Mouse (Mus musculus) megakaryocyte, embryonic 14.5 days (primary cell): ENCODE results near the gene Lrrtm1. TPM values are rescaled to one million over a fixed set of nuclear protein-coding genes. Genes with fewer than 3 reads are reported as not detected.

Experiments used
- H3K27me3 ChIP-seq: replicated peaks from 2 replicates; pipeline ENCODE3; 2012; ENCODE audit warnings: inconsistent platforms
- H3K36me3 ChIP-seq: replicated peaks from 2 replicates; pipeline ENCODE3; 2012; ENCODE audit warnings: low read length, inconsistent platforms, mixed read lengths
- H3K4me1 ChIP-seq: 2 replicates; pipeline ENCODE4 v1.6.1; 2012; ENCODE audit warnings: inconsistent platforms
- H3K4me3 ChIP-seq: replicated peaks from 2 replicates; pipeline ENCODE3; 2012; ENCODE audit warnings: moderate library complexity, mild to moderate bottlenecking, inconsistent platforms
- H3K9me3 ChIP-seq: 2 replicates; pipeline ENCODE4 v1.6.1; 2012; ENCODE audit warnings: inconsistent platforms
- FLI1 ChIP-seq: IDR thresholded peaks from 2 replicates; pipeline ENCODE4 v1.6.1; 2012; ENCODE audit warnings: low read length, inconsistent platforms, mixed read lengths
- GATA1 ChIP-seq: IDR thresholded peaks from 3 replicates; pipeline ENCODE4 v1.6.1; 2012; ENCODE audit warnings: mixed read lengths, low read length, inconsistent platforms, borderline replicate concordance
- polyA plus RNA-seq: library from polyadenylated mRNA; stranded (reverse); fragments of >175 nt; gene quantifications from 2 replicates; pipeline ENCODE4 v1.2.3, GENCODE M21; 2012; ENCODE audit warnings: low replicate concordance; ENCODE audit not compliant: insufficient read depth

Gene Lrrtm1
- polyA plus RNA-seq: not detected in 2 replicates

DNA sequence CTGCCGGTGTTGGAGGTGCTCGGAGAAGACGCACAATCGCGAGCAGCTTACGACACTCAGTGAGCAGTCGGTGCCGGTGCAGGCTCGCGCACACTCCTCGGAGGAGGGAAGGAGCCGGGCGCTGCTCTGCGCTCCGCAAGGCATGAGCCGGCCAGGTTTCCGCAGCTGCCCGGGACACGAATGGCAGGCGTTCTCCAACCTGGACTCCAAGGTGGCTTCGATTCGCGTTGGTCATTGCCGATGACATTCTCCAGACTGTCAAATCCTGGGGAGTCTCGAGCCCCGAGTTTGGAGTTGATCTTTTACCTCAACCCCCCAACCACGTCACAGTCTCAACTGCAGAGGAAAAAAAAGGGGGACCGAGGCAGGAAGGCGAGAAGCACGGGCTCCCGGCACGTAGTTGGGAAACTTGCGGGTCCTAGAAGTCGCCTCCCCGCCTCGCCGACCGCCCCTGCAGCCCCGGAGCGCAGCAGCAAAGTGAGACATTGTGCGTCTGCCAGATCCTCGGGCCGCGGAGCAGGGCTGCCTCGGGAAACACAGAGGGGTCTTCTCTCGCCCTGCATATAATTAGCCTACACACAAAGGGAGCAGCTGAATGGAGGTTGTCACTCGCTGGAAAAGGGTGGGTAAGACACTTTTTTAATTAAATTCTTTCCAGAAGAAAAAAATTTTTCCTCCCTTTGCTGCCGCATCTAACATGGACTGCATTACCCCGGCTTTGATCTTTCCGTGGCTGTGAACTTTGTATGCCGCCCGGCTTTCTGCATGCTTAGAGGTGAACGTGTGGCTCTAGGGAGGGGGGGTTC lies at the start of gene Lrrtm1:
Gene Lrrtm1 (plus strand): TSS at position 89 of the 806 bp plus-strand sequence.
- no peak for TF ChIP-seq GATA1
- TF ChIP-seq FLI1: no peak
- peaks cover 9% of the 10 kb centered on the region; the same call in 1 of the 2 replicates for H3K9me3 ChIP-seq
- H3K27me3 ChIP-seq: peaks cover 44% of the 10 kb centered on the region
- no peak within 1 kb of the TSS for H3K4me3 ChIP-seq
- no peaks in the 10 kb centered on the region for H3K36me3 ChIP-seq
- H3K4me1 ChIP-seq: peaks cover 14% of the 10 kb centered on the region

DNA sequence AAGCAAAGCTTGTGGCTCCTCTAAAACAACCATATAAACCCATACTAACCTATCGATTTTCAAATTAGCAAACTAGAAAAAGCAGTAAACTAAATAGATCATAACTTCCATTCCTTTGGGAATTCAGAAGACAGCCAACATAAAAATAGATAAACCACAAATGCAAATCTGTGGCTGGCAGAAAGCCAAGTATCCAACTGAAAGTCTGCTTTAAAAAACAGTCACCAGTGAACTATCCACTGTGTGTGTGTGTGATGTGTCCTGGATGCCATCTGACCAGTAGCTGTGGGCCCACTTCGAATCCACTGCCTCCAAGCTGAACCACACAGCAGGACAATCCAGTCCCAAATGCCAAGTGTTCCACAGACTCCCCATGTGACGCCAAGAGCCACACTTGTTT lies 45.8 kb upstream of the Lrrtm1 start:
- H3K4me1 ChIP-seq: no peaks in the 10 kb centered on the region
- H3K4me3 ChIP-seq: no peak overlapping the region
- no peak for TF ChIP-seq FLI1
- TF ChIP-seq GATA1: no peak
- no peaks in the 10 kb centered on the region for H3K27me3 ChIP-seq
- no peaks in the 10 kb centered on the region for H3K9me3 ChIP-seq
- no peaks in the 10 kb centered on the region for H3K36me3 ChIP-seq

DNA sequence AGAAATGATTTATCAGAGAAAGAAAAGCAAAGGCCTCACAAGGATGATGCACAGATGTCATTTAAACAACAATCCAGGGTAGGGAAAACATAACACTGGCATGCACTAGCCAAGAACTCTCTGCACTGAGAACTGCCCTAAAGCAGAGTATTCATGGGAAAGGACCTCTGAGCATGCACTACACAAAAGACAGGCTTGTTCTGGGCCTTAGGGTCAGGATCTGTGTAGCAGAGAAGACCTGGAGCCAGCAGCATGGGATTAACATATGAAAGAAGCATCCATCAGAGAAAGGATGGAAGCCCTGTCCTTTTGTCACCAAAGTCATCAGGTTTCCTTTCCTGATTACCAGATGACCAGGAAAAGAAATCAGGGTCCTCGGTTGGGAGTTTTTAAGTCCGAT lies 43.1 kb upstream of the Lrrtm1 start:
- no peaks in the 10 kb centered on the region for H3K27me3 ChIP-seq
- no peak overlapping the region for H3K4me3 ChIP-seq
- no peaks in the 10 kb centered on the region for H3K4me1 ChIP-seq
- H3K9me3 ChIP-seq: no peaks in the 10 kb centered on the region
- TF ChIP-seq GATA1: no peak
- no peak for TF ChIP-seq FLI1
- no peaks in the 10 kb centered on the region for H3K36me3 ChIP-seq

DNA sequence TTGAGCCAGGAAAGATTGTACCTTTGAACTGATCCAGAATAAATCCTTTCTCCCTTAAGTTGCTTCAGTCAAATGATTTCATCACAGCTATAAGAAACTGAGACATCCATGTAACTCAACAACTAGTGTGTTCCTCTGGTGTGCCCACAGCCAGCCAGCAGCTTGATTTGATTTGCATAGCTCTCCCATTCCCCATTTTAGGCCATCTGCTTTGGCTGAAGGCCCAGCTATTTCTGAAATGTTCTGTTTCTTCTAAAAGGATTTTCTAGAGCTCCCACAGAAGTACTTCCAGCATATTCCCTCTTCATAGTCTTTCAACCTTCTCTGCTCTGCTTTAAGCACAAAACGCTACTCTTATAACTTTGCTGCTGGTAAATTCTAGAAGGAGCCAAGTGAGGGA lies 33.3 kb upstream of the Lrrtm1 start:
- Histone ChIP-seq H3K27me3 (no peaks in the 10 kb centered on the region), H3K4me1 (no peaks in the 10 kb centered on the region), H3K9me3 (no peaks in the 10 kb centered on the region), H3K36me3 (no peaks in the 10 kb centered on the region), H3K4me3 (no peak overlapping the region)
- no peak for TF ChIP-seq GATA1
- no peak for TF ChIP-seq FLI1

DNA sequence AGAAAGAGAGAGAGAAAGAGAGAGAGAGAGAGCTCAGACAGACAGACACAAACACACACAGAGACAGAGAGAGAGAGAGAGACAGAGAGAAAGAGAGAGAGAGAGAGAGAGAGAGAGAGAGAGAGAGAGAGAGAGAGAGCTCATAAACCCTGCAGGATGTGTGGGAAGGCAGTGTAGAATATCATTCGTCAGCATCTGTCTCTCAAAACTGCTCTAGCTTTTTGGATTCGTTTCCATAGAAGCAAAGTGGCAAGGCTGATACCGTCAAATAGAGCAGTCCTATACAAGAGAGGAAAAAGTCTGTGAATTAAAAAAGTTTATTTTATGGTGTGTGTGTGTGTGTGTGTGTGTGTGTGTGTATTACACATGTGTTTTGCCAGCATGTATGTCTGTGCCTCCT lies 32.6 kb upstream of the Lrrtm1 start:
- H3K4me3 ChIP-seq: no peak overlapping the region
- TF ChIP-seq FLI1: no peak
- TF ChIP-seq GATA1: no peak
- no peaks in the 10 kb centered on the region for H3K36me3 ChIP-seq
- H3K9me3 ChIP-seq: no peaks in the 10 kb centered on the region
- H3K27me3 ChIP-seq: no peaks in the 10 kb centered on the region
- no peaks in the 10 kb centered on the region for H3K4me1 ChIP-seq

DNA sequence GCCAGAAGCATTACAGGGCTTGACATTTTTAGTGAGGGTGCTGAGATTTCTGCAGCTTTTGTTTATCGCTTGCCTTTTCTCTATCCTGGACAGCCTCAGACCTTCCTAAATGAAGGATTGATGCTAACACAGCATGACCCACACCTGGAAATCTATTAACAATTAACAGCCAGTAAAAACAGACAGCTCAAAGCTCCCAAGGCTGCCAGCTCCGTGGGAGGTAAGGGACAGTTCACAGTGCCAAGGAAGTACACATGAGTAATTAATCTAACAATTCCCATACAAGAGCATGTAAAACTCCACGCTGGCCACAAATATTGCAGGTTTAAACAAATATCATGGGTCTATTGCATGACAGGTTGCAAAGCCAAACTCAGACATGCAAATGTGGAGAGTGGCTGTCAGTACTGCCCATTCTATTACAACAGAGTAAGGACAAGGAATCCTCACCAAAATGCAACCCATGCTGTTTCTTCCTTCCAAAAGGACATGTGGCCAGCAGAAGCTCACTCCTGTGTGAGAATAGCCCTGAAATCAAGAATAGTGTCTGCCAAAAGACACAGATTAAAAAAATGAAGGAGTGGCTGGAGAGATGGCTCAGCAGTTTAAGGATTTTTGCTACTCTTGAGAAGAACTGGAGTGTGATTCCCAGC lies 28.6 kb upstream of the Lrrtm1 start:
- Histone ChIP-seq H3K36me3 (no peaks in the 10 kb centered on the region), H3K9me3 (peaks cover 12% of the 10 kb centered on the region; the same call in 1 of the 2 replicates), H3K4me3 (no peak overlapping the region), H3K4me1 (peaks cover 3% of the 10 kb centered on the region; the same call in 1 of the 2 replicates), H3K27me3 (no peaks in the 10 kb centered on the region)
- TF ChIP-seq FLI1 (no peak), GATA1 (no peak)

DNA sequence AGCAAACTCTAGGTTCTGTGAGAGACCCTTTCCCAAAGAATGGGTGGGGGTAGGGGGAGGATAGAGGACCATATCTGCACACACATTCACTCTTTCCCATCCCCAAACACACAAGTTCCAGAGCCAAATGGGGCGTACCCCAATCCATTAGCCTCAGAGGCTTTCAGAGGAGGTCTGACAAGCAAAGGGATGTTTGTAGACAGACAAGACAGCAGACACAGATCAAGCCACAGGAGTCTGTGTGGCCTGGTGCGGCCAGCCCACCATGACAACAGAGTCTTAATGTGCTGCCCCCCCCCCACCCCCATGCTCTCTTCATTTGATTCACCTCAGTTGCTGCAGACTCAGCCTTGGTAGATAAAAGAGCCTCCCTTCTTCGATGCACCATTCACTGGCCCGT lies 27.2 kb upstream of the Lrrtm1 start:
- Histone ChIP-seq H3K27me3 (no peaks in the 10 kb centered on the region), H3K9me3 (peaks cover 12% of the 10 kb centered on the region; the same call in 1 of the 2 replicates), H3K36me3 (no peaks in the 10 kb centered on the region), H3K4me1 (peaks cover 3% of the 10 kb centered on the region; the same call in 1 of the 2 replicates), H3K4me3 (no peak overlapping the region)
- no peak for TF ChIP-seq FLI1
- TF ChIP-seq GATA1: no peak

DNA sequence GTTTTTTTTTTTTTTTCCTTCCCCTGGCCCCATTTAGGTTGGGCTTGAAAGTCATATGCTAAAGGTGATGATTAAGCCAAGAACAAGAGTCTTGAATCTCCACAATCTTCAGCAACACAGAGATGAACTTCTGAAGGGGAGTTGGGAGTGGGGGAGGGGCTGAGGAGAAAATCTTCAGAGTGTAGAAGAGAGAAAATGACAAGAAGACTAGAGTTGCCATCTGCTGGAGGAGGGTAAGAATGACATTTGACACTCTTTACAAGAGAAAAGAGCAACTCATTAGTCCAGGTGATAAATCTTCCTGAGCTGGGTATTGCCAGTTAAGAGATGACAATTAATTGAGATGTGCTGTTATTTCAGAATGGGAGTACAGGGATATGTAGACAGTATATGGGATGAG lies 23.6 kb upstream of the Lrrtm1 start:
- Histone ChIP-seq H3K27me3 (no peaks in the 10 kb centered on the region), H3K9me3 (peaks cover 17% of the 10 kb centered on the region; the same call in 1 of the 2 replicates), H3K4me3 (no peak overlapping the region), H3K4me1 (peaks cover 3% of the 10 kb centered on the region; the same call in 1 of the 2 replicates), H3K36me3 (no peaks in the 10 kb centered on the region)
- TF ChIP-seq FLI1 (no peak), GATA1 (no peak)

DNA sequence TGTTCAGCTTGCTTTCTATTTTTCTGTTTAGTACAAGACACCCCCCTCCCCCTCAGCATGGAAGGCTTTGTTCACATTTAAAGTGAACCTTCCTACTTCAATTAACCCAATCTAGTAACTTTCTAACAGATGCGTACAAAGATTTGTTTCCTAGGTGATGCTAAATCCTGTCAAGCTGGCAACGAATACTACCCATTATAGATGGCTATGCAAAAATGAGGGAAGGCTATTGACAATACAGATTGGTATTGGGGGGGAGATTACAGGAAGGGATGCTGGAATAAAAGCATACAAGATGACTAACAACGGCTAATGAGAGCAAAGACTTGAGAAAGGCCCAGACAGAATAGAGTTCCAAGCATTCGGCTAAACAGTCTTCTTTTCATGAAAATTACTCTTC lies 21.7 kb upstream of the Lrrtm1 start:
- Histone ChIP-seq H3K27me3 (no peaks in the 10 kb centered on the region), H3K4me1 (peaks cover 3% of the 10 kb centered on the region; the same call in 1 of the 2 replicates), H3K9me3 (peaks cover 13% of the 10 kb centered on the region; the same call in 1 of the 2 replicates), H3K36me3 (no peaks in the 10 kb centered on the region), H3K4me3 (no peak overlapping the region)
- TF ChIP-seq GATA1 (no peak), FLI1 (no peak)
